Mouse (Mus musculus): ENCODE measurements around the gene Slc25a34.

Gene Slc25a34

GRCm38 (mm10) chr4:141578833-141579232 is 44.8 kb downstream of the Slc25a34 start:
- no peak for DNase-seq

DNA sequence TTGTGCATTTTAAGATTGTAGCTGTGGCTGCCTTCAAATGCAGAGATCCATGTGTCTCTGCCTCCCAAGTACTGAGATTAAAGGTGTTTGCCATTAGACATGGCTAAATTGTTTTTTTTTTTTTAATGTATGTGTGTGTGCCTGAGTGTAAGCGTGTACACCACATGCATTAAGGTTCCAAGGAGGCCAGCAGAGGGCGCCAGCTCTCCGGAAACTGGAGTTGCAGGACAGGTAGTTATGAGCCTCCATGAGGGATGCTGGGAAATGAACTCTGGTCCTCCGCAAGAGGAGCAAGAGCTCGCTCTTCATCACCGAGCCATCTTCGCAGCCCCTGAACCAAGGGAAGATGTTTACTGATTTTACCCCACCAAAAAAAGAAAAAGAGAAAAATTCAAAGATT is 46.7 kb downstream of the Slc25a34 start:
- no peak for DNase-seq

DNA sequence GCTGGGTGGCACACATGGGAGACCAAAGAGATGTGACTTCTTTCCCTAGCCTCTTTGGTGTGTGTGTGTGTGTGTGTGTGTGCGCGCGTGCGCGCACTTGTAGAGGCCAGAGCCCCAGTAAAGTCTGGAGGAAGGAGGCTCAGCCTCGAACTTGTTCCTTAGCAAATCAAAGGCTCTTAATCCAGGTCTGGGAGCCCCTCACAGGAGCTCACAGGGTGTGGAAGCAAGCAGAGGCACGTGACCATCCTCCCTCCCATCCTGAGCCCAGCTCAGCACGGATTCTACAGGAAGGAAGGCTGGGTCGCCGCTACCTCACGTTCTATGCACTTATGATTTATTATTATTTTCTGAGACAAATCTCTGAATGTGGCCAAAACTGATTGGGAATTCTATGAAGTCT is 47.2 kb downstream of the Slc25a34 start:
- no peak for DNase-seq

GRCm38 (mm10) chr4:141574789-141575702 is 48.6 kb downstream of the Slc25a34 start:
- peak; percentile 82 to 88 for DNase-seq

DNA sequence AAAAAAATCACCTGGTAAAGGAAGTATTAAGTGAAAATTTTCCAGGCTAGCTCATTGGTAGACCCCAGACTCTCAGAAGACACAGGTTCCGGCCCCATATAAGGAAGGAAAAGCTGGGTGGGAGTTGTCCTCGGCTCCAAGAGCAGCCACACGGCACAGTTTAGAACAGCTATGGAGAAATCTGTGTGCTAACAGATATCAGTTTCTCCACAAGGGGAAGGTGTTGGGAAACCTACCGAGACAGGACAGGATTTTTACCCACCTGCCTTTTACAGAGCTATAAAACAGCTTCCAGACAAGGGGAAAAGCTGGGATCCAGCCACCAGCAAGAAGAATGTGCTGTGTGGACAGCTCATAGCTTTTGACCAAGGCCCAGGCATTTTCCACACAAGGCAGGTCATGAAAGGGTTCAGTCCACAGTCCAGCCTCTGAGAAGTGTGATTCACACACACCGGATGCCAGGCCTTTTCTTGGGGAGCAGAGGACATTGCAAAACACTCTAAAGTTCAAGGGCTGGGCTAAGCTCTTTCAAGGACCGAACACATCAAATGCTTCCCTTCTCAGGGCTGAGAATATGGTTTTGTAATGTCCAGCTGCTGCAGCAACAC is 50.2 kb downstream of the Slc25a34 start:
- DNase-seq, result peak; percentile 85 to 88

DNA sequence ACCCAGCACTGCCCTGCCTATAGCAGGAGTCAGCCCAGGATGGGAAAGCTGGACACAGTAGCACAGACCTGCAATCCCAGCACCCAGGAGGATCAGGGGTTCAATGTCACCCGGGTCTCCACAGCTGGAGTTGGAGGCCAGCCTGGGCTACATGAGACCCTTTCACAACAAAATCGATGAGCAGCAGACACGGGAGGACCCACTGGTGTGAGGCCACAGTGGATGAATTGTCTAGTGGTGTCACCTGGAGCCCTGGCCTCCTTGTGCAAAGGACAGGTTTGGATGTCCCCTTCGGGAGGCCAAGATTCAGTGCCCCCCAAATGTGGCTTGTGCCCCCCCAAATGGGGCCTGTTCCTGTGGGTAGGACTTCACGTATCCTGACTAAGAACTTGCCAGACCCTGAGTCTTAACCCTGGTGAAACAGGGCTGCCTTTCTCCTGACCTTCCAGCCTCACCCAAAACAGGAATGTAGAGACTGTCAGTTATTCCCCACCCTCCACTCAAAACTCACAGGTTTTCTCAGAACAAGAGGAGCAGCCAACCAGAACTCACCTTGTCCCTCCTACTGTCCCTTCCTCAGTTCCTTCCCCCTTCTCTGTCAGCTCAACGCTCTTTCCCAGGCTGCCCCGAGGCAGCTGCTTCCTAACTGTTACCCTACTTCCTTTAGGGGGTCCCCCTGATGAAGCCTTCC is 50.8 kb downstream of the Slc25a34 start:
- DNase-seq, result no peak

GRCm38 (mm10) chr4:141571934-141572333 is 51.7 kb downstream of the Slc25a34 start:
- no peak for DNase-seq

DNA sequence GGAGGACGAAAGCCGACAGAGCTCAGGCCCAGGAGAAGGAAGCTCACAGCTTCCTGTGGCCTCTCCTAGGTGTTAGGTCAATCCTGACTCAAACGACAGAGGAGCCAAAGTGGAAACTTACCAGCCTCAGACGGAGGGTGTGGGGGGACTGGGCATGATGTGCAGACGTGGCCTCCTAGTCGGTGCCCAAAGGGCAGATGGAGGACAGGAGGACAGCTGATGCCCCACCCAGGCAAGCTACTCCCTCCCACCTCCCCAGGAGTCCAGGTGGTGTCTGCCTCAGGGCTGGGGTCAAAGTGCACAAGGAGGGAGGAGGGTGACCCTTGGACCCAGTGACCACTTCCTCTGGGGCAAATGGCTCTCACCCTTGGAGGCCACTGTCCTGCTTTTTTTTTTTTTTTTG is 52.3 kb downstream of the Slc25a34 start:
- peak; percentile 92 to 94 for DNase-seq

DNA sequence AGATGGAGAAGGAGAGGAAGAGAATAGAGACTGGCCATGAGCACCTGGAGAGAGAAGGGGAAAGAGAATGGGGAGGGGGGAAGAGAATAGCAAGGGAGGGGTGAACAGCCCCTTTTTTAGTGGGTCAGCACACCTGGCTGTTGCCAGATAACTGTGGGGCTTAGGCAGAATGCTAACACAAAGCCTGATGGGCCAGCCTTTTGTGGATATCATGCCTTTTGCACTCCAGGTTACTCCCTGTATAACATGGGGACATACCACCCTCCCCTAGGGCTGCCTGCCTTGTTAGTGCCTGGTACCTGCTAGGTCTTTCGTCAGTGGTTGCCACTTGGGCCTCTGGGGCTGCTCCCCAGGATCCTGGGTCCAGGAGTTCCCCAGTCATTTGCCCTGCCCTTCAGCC is 52.8 kb downstream of the Slc25a34 start:
- no peak for DNase-seq

DNA sequence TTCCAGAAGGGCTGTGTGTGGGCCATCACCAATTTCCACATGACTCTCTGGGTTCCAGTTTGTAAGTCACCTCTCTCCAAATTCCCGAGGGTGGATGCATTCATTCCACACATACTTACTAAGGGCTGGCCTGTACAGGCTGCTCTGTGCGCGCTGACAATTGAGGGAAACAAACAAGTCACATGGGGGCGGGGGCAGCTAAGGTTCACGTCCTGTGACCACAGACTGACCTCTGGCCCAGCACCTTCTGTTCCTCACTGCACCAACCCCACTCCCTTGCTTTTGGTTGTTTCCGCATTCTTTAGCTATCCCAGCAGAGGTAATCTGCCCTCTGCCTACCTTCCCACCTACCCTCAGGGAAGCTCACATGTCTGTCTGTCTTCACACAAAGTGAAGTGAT is 53.6 kb downstream of the Slc25a34 start:
- peak; percentile 92 to 93 for DNase-seq

- DNase-seq, result no peak
Measured at GRCm38 (mm10) chr4:141568966-141569365, 54.7 kb downstream of the Slc25a34 start.

Measured in kidney, adult 8-10 months (tissue).